Mouse (Mus musculus) kidney, postnatal 4 days (tissue): Measurements from ENCODE around the gene Mrpl46.
A peak's percentile ranks its signal among the peaks of the same experiment; 100 is the strongest.

Experiments
- DNase-seq, 2 experiments: peaks; one replicate each; pipeline ENCODE4 v3.0.0; 2021; ENCODE audit warnings: mixed read lengths in 2 of 2

Gene Mrpl46

DNA sequence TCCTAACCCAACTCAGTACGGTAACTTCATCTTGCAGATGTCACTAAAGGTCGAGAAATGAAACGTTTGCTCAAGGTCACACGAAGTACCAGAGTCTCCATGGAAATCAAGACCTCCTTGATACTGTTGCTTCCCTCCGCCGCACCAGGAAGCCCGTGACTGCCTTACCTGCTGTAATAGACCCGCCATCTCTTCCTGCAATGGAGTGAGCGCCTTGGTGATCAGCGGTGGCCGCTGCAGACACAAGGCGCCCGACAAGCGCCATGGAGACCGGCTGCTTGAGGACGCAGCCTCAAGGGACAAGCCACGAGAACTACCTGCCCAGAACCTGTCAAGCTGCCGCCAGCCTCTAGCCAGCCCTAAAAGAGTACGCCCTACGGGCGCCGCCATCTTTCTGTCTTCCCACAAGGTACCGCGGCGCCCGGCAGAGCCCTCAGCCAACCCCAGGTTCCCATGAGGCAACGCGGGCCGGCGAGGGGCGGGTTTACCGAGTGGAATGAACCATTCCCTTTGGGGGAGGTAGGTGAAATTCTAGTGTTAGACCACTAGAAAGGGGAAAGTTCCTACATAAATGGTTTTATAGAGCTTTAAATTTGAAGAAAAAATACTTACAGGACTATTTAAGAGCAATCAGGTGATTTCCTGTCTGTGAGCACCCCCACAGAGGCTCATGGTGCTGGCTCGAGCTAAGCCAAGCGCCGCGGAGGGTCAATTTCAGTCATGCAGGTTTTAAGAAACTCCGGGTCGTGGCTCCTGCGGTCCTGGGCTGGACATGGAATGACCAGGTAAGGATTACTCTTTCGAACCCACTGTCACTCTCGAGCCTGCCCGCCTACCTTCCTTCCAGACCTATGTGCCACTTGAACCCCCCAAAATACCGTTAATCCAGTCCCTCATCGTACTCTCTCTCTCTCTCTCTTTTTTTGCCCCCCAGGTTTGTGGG lies at the start of gene Mrpl46, which contains the start of gene Mrps11:
Gene Mrpl46 (minus strand): TSS at position 893 of the 943 bp plus-strand sequence.
Gene Mrps11 (plus strand): TSS at position 481 of the 943 bp plus-strand sequence.
- DNase-seq, result peak; percentile 90 to 93

DNA sequence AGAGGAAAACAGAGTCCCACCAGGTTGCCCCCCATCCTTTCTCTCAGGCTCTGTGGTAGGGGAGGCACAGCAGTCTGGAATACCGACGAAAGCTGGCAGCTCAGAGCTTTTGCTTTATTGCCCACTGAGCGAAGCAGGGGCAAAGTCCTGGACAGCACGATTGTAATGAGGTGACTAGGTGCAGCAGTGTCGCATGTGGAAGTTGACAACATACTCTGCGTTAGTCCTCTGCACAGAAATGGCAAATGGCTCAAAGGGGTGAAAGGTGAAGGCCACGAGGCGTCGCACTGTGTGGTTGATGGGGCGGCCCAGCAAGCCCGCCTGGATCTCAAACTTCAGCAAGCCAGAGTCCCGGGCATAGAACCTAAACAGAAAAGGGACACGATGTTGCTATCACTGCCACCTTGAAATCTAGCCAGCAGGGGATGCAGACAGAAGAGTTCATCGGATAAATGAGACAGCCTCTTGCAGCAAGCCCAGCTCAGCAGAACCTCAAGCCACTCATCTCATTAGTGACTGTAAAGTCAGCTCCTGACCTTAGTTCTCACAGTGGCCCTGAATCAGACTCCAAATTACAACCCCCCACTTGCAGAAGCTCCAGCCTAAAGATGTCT lies 44.5 kb upstream of the Mrpl46 start:
- no peak for DNase-seq

DNA sequence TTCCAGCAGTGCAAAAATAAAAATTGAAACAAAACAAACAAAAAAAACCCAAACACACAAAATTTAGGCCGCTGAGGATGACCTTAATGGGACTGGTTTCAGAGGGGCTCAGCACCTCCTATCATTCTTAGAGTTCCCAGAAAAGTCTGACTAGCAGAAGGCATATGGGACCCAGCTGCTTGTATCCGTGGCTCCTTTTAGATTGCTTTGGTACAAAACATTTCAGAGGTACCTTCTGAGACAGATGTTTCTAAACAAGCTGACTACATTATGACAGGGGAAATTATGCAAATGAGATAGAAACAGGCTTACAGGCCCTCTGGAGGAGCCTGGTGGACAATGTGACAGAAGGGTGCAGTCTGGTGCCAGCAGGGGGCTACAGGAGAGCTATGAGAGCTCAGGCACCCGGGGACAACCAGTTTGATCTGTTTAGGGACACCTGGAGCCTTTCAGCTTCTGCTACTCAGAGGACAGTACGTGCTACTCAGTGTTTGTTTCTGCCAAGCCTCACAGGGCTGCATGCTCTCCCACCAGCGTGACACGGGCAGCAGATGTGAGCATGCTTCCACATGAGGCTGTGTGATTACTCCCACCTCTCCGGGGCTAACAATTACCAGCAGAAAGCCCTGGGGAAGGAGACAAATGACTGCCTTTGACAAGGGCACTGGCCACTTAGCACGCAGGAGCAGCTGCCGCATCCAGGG lies 43.5 kb upstream of the Mrpl46 start:
- DNase-seq, result peak; percentile 56 to 71

DNA sequence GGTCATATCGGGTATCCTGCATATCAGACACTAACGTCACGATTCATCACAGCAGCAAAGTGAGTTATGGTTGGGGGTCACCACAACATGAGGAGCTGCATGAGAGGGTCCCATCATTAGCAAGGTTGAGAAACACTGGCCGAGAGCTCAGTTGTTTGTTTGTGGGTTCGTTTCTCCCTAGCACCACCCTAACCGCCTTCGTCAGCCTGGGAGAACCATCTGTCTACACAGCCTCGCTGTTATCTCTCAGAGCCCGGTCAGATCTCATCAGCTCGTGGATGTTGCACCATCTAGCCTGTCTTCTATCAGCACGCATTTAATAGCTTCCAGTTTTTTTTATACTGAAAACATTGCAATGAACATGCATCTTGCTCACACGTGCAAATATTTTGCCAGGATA lies 35.0 kb upstream of the Mrpl46 start:
- no peak for DNase-seq

DNA sequence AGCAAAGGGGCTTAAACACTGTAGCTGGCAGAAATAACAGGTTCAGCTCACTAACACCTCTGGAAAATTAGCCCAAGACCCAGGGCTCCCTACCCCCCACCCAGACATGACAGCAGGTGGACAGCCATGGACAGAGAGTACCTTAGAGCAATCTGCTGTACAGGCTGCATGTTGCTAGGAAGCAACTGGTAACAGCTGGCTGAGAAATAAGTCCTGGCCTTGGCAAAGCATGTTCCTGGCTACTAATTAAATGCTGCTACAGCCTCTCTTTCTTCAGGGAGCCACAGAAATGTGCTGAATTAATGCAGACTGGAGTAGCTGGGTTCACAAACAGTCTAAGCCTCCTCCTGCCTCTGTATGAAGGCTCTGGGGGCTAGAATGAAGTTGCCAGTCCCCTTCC lies 31.4 kb upstream of the Mrpl46 start:
- DNase-seq, result peak in 1 of 2 experiments; percentile 12

DNA sequence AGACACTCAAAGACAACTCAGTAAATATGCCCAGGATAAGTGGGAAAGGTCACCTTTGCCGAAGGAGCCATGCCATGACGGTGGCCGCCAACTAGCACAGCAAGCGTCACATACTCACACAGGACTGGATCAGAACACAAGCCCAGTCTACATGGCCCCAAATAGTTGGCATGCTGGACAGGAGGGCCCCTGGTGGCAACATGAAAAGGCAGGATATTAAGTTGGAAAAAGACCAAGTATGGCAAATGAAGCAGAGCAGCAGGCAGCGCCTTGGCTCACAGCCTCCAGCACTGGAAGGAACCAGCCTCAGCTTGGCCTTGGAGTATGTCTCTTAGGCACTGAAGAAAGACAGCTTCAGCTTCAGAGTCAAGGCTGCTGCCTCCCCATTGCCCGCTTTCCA lies 30.5 kb upstream of the Mrpl46 start:
- peak in 1 of 2 experiments; percentile 17 for DNase-seq

DNA sequence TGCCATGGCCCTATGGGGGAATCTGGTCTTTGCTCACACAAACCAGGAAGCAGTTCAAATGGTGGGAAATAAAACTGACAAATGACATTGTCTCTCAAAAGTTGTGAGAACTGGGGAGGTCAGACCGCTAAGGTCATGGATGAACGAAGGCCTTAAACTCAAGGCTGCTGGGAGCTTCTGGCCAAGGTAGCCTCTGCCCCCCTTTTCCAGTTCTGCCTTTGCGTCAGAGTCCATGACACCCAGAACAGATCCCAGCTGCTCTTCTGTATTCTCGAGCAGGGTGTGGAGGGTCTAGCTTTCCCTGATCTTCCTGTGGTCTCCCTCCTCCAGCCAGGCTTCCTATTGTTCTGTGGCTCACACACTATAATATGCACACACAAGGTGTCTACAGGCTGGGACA lies 23.9 kb upstream of the Mrpl46 start:
- peak in 1 of 2 experiments; percentile 39 for DNase-seq

DNA sequence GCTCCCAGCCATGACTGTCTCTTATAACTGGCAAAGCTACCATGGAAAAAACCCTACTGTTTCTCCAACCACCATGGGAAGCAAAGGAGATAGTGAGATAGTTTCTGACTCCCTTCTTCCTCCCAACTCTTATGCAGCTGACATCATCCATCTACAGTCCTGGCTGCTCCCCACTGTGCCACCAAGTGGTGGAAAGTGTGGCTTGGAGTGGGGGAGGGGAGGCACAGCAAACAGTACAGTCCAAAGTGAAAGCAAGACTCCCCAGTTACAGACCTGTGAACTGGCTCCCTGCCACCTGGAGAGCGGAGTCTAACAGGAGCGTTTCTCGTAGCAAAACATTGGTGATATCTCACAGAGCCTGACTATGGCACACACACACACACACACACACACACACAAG lies 20.5 kb upstream of the Mrpl46 start:
- DNase-seq, result peak; percentile 30 to 52

DNA sequence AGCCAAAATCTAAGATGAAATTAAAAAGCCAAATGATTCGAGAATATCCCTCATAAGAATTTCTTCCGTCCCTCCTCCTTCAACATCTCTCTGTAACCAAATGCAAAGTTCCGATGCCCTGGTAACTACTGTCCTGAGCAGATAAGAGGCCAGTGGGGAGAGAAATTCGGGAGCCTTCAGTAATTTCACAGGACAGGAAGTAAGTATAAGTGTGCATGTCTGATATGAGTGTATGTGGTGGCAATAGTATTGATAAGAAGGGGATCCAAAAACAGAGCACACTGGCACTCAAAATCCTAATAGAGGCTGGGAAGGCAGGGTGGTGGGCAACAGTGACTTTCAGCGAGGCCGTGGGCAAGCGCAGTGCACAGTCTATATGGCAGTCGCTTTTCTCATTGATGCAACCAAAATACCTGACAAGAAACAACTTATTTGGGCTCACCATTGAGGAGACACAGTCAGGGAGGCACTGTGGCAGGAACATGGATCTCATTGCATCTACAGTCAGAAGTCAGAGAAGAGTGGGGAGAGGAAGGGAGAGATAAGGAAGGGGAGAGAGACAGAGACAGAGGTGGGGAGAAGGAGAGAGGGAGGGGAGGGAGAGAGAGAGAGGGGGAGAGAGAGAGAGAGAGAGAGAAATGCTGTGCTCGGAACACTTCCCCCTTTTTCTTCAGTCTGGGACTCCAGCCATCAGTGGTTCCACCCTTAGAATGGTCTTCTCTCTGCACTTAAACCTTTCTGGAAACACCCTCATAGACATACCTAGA lies 16.6 kb upstream of the Mrpl46 start:
- no peak for DNase-seq

DNA sequence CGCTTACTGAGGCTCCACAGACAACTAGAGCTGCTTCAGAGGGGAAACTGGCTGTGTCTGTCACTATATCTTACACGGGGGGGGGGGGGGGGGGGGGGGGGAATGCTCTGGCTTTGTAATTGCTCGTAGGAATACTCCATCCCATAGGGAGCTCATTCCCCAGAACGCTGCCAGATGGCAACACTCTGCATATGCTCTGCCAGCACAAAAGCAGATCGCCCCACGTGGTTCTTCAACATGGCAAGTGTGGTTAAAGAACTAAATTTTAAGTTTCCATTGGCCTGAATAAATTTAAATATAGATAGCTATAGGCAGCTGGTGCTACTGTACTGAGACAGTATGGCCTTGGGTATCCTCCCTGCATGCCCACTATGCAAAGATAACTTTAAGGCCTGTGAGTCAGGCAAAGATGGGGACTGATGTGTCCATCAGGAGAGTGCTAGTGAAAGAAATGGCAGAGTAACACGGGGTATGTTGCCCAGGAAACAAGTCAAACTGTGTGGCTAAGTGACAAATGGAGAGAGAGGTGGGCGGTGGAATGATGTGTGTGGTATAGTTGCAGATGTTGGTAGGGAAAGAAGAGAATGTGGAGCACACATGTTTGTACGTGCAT lies 14.6 kb upstream of the Mrpl46 start:
- DNase-seq, result no peak

DNA sequence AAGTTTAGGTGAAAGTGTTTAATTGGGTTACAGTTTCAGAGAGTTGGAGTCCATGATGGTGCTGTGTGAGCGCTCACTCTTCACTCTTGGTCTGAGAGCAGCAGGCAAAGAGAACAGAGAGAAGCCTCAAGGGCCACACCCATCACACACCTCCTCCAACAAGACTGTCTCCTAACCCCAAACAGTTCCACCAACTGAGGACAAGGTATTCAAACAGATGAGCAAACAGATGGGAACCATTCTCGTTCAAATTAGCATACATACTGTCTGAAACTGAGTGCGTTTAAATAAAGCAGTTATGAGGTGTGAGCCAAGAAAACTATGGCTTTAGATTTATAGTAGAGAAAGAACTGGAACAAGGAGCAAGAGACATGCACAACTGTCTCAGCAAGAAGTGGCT lies 13.3 kb upstream of the Mrpl46 start:
- DNase-seq, result no peak

DNA sequence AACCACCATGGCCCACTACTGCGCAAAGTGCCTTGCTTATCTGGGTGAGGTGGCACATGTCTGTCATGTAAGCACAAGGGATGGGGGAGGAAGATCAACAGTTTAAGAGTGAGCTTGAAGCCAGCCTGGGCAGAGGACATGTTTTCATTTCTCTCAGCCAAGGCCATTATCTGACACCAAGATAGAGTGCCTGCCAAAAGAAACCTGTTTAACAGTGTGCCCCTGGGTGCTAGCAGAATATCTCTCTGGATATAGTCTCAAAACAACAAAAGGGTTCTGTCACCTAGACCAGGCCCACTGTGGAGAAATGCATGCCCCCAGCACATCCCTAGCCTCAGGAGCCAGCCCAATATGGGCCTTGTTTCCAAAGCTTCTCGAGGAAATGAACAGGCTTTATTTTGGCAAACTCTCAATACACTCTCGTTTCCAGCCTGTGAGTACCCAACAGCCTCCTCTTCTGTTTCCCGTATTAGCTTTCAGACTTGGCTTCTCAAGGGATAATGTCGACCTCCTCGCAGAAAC lies 11.3 kb upstream of the Mrpl46 start:
- DNase-seq, result no peak

DNA sequence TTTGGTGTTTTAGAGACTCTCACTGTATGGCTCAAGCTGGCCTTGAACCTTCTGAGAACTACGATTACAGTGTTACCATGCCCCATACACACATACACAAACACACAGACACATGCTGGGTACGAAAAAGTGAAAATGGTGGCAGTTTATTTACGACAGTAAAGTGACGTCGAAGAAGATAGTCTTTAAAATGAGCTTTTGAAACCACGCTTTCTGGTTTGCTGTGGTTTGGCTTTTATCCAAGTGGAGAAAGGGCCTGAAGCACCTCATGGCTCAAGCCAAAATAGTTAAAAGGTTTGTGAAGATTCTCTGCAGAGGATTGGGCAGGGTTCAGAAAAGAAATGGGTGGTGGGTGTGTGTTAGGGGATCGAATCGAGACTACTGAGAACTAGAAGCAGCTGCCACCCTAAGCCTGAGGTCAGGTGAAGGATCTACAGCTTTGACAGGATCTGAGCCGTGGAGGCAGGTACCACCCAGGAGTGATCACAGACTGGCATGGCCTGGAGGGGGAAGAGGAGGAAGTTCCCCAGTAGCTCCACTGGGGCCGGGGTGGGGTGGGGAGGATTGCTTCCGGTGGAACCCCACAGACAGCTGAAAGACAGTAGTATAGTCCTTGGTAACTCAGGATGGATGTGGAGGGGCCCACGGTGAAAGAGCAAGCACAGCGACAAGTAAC lies 10.7 kb upstream of the Mrpl46 start:
- no peak for DNase-seq

DNA sequence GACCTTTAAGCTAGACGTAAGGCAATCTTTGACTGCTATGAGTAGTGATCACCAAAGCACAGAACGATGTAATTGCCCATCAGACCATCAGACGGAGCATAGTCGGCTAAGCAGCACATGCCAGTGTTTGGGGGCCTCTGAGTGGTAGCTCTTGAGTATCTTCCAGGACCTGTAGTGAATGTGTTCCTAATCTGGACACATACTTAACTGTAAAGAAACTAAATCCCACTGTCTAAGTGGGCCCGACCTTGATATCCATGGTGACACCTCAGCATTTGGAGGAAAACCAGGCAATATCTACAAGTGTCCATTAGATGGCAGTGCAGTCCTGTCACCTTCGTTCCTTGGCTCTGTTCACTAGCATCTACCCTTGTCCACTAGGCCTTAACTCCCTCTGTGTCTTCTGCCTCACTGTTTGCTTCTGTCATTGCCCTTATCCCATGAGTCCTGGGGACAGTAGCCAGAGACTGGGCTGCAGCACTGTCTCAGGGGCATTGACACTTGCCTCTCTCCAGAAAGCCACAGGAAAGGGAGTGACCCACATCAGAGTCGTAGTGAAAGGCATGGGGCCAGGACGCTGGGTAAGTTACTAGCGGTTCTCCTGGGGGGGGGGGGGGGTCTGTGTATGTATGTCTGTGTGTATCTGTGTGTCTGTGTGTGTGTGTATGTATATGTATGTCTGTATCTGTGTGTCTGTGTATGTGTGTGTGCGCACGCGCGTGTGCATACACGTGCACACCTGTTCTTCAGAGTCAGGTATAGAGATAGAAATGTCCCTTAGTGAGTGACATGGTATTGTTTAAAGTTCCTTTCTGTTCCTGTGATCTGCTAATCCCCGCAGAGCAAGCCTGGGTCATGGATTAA lies 8.3 kb upstream of the Mrpl46 start:
- peak; percentile 45 to 67 for DNase-seq

DNA sequence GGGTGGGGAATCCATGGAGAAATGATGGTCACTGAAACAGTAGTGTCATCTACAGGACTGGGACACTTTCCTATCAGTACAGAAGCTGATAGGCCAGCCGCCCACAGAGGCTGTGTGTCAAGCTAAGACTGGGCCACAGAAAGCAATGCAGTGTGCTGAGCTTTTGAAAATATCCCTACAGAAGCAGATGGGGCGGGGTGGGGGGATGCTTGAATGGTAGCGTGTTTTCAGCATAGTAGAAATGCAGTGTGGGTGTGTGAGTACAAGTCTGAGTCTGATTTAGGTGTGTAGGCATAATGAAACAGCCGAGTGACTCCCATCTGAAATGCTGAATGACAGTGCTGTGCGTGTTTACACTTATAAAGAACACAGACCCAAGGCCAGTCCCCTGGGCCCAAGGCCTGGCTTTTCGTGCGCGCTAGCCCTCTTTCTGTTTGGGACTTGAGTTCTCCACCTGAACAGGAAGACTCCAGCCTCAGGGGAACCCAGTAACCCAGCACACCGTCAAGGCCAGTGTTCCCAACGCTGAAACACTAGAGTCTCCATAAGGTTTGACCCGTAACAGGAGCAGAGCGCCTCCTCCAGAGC lies 4.6 kb upstream of the Mrpl46 start:
- DNase-seq, result no peak

DNA sequence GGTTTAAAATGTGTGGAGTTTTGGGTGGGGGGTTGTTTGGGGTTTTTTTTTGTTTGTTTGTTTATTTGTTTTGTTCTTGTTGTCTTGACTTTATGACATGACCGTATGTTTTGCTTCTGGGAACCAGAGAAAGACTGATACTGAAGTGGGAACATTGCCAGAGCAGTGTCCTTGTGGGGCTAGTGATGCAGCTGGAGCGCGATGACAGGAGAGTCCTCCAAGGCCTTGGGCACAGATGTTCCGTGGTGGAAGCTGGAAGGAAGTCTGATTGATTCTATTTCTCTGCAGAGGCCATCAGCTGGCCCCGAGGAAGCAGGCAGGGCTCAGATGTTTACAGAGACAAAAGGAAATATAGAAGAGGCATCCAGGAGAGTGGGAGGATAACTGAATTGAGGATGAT lies 2.6 kb upstream of the Mrpl46 start:
- no peak for DNase-seq

DNA sequence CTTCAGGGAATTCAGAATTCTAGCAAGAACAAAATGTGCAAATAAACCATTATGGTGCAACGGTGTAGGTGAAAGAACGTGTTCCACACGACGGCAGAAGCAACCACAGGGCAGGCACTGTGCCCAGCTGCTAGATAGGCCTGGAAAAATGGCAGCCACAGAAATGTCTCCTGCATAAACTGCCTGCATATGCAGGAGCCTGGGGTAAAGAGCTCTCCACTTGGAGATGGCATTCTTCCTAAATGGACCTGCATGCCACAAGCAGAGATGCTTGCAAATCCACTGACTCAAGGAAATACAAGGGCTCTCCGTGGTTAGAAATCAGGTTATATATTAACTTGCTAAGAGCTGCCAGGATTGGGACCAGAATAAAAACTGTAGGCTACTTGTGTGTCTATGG lies 4.6 kb downstream of the Mrpl46 start:
- DNase-seq, result no peak

DNA sequence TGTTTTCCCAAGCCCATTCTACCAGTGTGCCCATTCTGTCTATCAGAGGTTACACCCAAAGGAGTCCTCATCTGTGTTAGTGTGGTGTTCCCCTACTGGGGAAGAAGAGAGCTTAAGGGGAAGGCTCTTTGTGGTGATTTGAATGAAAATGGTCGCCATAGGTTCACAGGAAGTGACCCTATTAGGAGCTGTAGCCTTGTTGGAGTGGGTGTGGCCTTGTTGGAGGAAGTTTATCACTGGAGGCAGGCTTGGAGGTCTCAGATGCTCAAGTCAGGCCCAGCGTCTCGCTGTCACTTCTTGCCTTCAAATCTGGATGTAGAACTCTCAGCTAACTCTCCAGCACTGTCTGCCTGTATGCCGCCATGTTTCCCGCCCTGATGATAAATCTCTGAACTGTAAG lies 12.4 kb downstream of the Mrpl46 start:
- no peak for DNase-seq

DNA sequence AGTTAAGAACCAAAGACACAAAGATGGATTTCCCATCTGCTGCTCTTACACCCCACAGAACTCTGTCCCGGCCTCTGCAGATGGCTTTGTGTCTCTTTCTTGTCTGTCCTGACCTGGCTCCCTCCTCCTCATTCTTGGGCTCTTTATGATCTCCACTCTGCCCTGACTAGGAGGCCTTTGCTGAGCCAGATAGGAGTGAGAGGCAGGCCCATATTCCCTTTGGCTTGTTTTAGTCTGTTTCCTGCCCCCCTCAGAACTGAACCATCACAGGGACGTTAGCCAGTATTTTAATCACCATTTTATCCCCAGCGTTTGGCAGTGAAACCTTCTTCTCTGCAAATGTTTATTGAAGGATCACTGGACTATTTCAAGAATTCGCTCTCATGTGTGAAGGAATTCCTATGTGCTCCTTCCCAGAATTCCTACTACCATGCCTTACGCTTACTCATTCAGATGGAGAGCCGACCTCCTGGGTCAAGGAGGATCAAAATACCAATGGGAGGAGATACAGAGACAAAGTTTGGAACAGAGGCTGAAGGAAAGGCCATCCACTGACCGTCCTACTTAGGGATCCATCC lies 14.2 kb downstream of the Mrpl46 start:
- DNase-seq, result peak in 1 of 2 experiments; percentile 8
